Mouse (Mus musculus): ENCODE measurements around the gene Phc3.

Phc3 gene

GRCm38 (mm10) chr3:30976991-30977603 is 7.9 kb upstream of the Phc3 start:
- DNase-seq = no peak

- DNase-seq = peak; percentile 76 to 77
These were observed 6.0 kb upstream of the Phc3 start for GRCm38 (mm10) chr3:30975102-30975754.

- peak; percentile 59 to 64 for DNase-seq
These were observed 603 bp downstream of the Phc3 start for GRCm38 (mm10) chr3:30968531-30969092.

GRCm38 (mm10) chr3:30965644-30966043 is 3.6 kb downstream of the Phc3 start:
- no peak for DNase-seq

GRCm38 (mm10) chr3:30964216-30964615 is 5.0 kb downstream of the Phc3 start:
- DNase-seq = no peak

- peak in 1 of 2 experiments; percentile 24 for DNase-seq
These were observed 6.1 kb downstream of the Phc3 start for GRCm38 (mm10) chr3:30963100-30963499.

- DNase-seq = no peak
These were observed 9.1 kb downstream of the Phc3 start for GRCm38 (mm10) chr3:30959868-30960831.

GRCm38 (mm10) chr3:30958709-30959108 is 10.5 kb downstream of the Phc3 start:
- no peak for DNase-seq

- DNase-seq = no peak
These were observed 12.9 kb downstream of the Phc3 start for GRCm38 (mm10) chr3:30956327-30956726.

GRCm38 (mm10) chr3:30952273-30953070 is 16.7 kb downstream of the Phc3 start:
- no peak for DNase-seq

- no peak for DNase-seq
These were observed 17.6 kb downstream of the Phc3 start for GRCm38 (mm10) chr3:30951652-30952051.

GRCm38 (mm10) chr3:30934384-30934783 is 34.8 kb downstream of the Phc3 start:
- DNase-seq = no peak

GRCm38 (mm10) chr3:30929828-30930227 is 39.4 kb downstream of the Phc3 start:
- no peak for DNase-seq

- peak in 1 of 2 experiments; percentile 22 for DNase-seq
These were observed 41.6 kb downstream of the Phc3 start for GRCm38 (mm10) chr3:30927664-30928063.

- no peak for DNase-seq
These were observed 52.1 kb downstream of the Phc3 start for GRCm38 (mm10) chr3:30917160-30917559.

GRCm38 (mm10) chr3:30904658-30905057 is 64.6 kb downstream of the Phc3 start:
- DNase-seq = no peak

- DNase-seq = no peak
These were observed 69.8 kb downstream of the Phc3 start for GRCm38 (mm10) chr3:30899407-30899806.

- no peak for DNase-seq
These were observed 72.5 kb downstream of the Phc3 start for GRCm38 (mm10) chr3:30896721-30897120.

GRCm38 (mm10) chr3:30889014-30889413 is 80.2 kb downstream of the Phc3 start:
- no peak for DNase-seq

- DNase-seq = no peak
These were observed 81.8 kb downstream of the Phc3 start for GRCm38 (mm10) chr3:30887449-30887848.

GRCm38 (mm10) chr3:30876709-30877108 is 92.5 kb downstream of the Phc3 start:
- no peak for DNase-seq

GRCm38 (mm10) chr3:30869995-30870394 is 99.2 kb downstream of the Phc3 start:
- no peak for DNase-seq

All from B cell, adult 2 months (primary cell).